Mouse (Mus musculus): ENCODE measurements around the gene Vmn1r208. TPM values are rescaled to one million over a fixed set of nuclear protein-coding genes. Genes with fewer than 3 reads are reported as not detected.

Gene Vmn1r208
- not detected in 2 replicates for polyA plus RNA-seq (2012; rRNA removed; ENCODE audit: low replicate concordance)

GRCm38 (mm10) chr13:22777300-22777699 lies at the start of gene Vmn1r208:
TSS of gene Vmn1r208 (minus strand) at chr13:22777400.

GRCm38 (mm10) chr13:22809582-22809981 lies 32.4 kb upstream of the Vmn1r208 start, which contains the start of gene Vmn1r209:
TSS of gene Vmn1r209 (minus strand) at chr13:22809682.

GRCm38 (mm10) chr13:22729529-22729928 lies 47.7 kb downstream of the Vmn1r208 start, which contains the start of gene Vmn1r207-ps:
TSS of gene Vmn1r207-ps (minus strand) at chr13:22729629.

Other genes with a start within 250 kb of the Vmn1r208 start
- gene Vmn1r204, start 224.2 kb downstream of the Vmn1r208 start, polyA plus RNA-seq (2012; rRNA removed; ENCODE audit: low replicate concordance): not detected in 2 replicates
- not detected in 2 replicates for gene Vmn1r205, start 184.4 kb downstream of the Vmn1r208 start, polyA plus RNA-seq (2012; rRNA removed; ENCODE audit: low replicate concordance)
- not detected in 2 replicates for gene Vmn1r206, start 153.1 kb downstream of the Vmn1r208 start, polyA plus RNA-seq (2012; rRNA removed; ENCODE audit: low replicate concordance)
- not detected in 2 replicates for gene Vmn1r207-ps, start 47.8 kb downstream of the Vmn1r208 start, polyA plus RNA-seq (2012; rRNA removed; ENCODE audit: low replicate concordance)
- gene Vmn1r209, start 32.3 kb upstream of the Vmn1r208 start, polyA plus RNA-seq (2012; rRNA removed; ENCODE audit: low replicate concordance): not detected in 2 replicates
- gene Vmn1r210, start 53.9 kb upstream of the Vmn1r208 start, polyA plus RNA-seq (2012; rRNA removed; ENCODE audit: low replicate concordance): not detected in 2 replicates
- not detected in 2 replicates for gene Vmn1r211, start 80.2 kb upstream of the Vmn1r208 start, polyA plus RNA-seq (2012; rRNA removed; ENCODE audit: low replicate concordance)
- gene Vmn1r212, start 106.8 kb upstream of the Vmn1r208 start, polyA plus RNA-seq (2012; rRNA removed; ENCODE audit: low replicate concordance): not detected in 2 replicates
- gene Vmn1r213, start 230.3 kb upstream of the Vmn1r208 start, polyA plus RNA-seq (2012; rRNA removed; ENCODE audit: low replicate concordance): not detected in 2 replicates